Mouse (Mus musculus) liver, adult 2 months (tissue): ENCODE results near the gene Sgsm3. TPM values are rescaled to one million over a fixed set of nuclear protein-coding genes. Genes with fewer than 3 reads are reported as not detected.

Experiments used
- DNase-seq: peaks from one replicate; pipeline ENCODE4 v3.0.0-alpha.2; 2011; ENCODE audit warnings: low read depth, low spot score; ENCODE audit errors: extremely low read depth
- H3K27ac ChIP-seq: fragments of 200-500 bp; replicated peaks from 2 replicates; pipeline ENCODE4 v1.5.1; 2012; ENCODE audit warnings: low read depth, mild to moderate bottlenecking, control low read depth, inconsistent platforms, low read length; ENCODE audit not compliant: insufficient read depth
- H3K27me3 ChIP-seq: fragments of 200-500 bp; 2 replicates; pipeline ENCODE4 v1.6.1; 2012; ENCODE audit warnings: mild to moderate bottlenecking, moderate library complexity, low read length, inconsistent platforms; ENCODE audit not compliant: control insufficient read depth, insufficient read depth
- H3K36me3 ChIP-seq: fragments of 200-500 bp; 2 replicates; pipeline ENCODE4 v1.6.1; 2012; ENCODE audit warnings: low read length, inconsistent platforms; ENCODE audit not compliant: control insufficient read depth, insufficient read depth
- H3K4me1 ChIP-seq: fragments of 200-500 bp; 2 replicates; pipeline ENCODE4 v1.6.1; 2011; ENCODE audit warnings: low read length; ENCODE audit not compliant: control insufficient read depth, insufficient read depth
- H3K4me3 ChIP-seq: fragments of 200-500 bp; 2 replicates; pipeline ENCODE4 v1.5.1; 2011; ENCODE audit warnings: low read depth, mild to moderate bottlenecking, control low read depth, low read length, moderate library complexity; ENCODE audit not compliant: insufficient read depth
- H3K79me2 ChIP-seq: fragments of 200-500 bp; 2 replicates; pipeline ENCODE4 v1.6.1; 2012; ENCODE audit warnings: inconsistent platforms, mild to moderate bottlenecking, low read length, moderate library complexity; ENCODE audit not compliant: control insufficient read depth, insufficient read depth
- H3K9ac ChIP-seq: fragments of 200-500 bp; 2 replicates; pipeline ENCODE4 v1.6.1; 2012; ENCODE audit warnings: low read depth, mild to moderate bottlenecking, control low read depth, inconsistent platforms, low read length
- CTCF ChIP-seq: fragments of 200-500 bp; IDR thresholded peaks from 2 replicates; pipeline ENCODE4 v1.5.1; 2011; ENCODE audit warnings: low read depth, low read length, control low read depth
- POLR2A ChIP-seq: fragments of 200-500 bp; IDR thresholded peaks from 2 replicates; pipeline ENCODE4 v1.6.1; 2011; ENCODE audit warnings: low read length, control low read depth; ENCODE audit not compliant: insufficient read depth; ENCODE audit errors: extremely low read depth
- WGBS: fragments of 180-500 bp; shearing (Covaris S2); methylation state at CpG from one replicate; pipeline ENCODE4 v1.1.7; 2018; 5-methylcytosine and 5-hydroxymethylcytosine counted together
- polyA plus RNA-seq: library from polyadenylated mRNA; depleted of rRNA; stranded (reverse); fragments of >200 nt; gene quantifications from 2 replicates; pipeline ENCODE4 v1.2.3, GENCODE M21; 2012
- total RNA-seq: library from RNA; depleted of rRNA; stranded (reverse); fragments of >200 nt; gene quantifications from 2 replicates; pipeline ENCODE4 v1.2.3, GENCODE M21; 2014

The Sgsm3 gene
- total and polyA plus RNA-seq, 2 experiments = 5.2 to 13.0 TPM

DNA sequence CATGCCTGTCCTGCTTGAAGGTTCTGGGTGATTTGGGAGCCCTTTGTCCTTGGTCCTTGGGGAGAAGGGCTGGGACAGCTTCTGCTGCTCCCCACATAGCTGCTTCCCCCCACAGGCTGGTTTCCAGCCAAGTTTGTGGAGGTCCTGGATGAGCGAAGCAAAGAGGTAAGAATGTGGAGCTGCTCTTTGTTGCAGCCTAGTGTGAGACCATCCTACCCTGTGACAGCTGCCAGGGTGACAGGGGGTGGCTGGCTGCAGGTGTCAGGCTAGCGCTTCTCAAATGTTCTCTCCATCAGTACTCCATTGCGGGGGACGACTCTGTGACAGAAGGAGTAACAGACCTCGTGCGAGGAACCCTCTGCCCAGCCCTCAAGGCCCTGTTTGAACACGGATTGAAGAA lies 32.5 kb downstream of the Sgsm3 start:
- no peak for DNase-seq
- Histone ChIP-seq H3K27me3 (no peaks in the 10 kb centered on the region), H3K36me3 (no peaks in the 10 kb centered on the region), H3K27ac (no peak overlapping the region), H3K4me3 (no peak overlapping the region), H3K79me2 (no peaks in the 10 kb centered on the region), H3K4me1 (no peaks in the 10 kb centered on the region), H3K9ac (no peak overlapping the region)
- TF ChIP-seq CTCF (no peak), POLR2A (no peak)
- WGBS = 91% methylated on average over 7 of the region's 7 CpGs

DNA sequence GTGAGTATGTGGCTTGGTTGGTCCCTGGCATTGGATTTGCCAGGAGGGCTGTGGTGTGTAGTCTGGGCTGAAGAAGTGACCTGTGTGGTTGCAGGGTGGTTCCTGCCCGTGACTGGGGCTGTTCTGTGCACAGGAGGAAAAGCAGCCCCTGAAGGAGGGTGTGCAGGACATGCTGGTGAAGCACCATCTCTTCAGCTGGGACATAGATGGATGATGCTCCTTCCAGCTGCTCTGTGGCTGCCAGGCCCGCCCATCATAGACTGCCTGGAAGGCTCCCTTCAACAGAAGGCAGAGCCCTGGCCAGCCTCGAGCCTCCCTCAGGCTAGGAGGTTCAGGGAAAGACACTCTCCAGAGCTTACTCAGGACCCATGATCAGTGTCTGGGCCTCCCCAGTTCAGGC lies 34.0 kb downstream of the Sgsm3 start:
- WGBS = 80% methylated on average over 3 of the region's 3 CpGs
- no peak for DNase-seq
- no peaks in the 10 kb centered on the region for H3K36me3 ChIP-seq
- H3K27me3 ChIP-seq = no peaks in the 10 kb centered on the region
- no peak overlapping the region for H3K9ac ChIP-seq
- no peak for TF ChIP-seq CTCF
- no peak for TF ChIP-seq POLR2A
- H3K4me1 ChIP-seq = no peaks in the 10 kb centered on the region
- no peak overlapping the region for H3K4me3 ChIP-seq
- no peaks in the 10 kb centered on the region for H3K79me2 ChIP-seq
- H3K27ac ChIP-seq = no peak overlapping the region

DNA sequence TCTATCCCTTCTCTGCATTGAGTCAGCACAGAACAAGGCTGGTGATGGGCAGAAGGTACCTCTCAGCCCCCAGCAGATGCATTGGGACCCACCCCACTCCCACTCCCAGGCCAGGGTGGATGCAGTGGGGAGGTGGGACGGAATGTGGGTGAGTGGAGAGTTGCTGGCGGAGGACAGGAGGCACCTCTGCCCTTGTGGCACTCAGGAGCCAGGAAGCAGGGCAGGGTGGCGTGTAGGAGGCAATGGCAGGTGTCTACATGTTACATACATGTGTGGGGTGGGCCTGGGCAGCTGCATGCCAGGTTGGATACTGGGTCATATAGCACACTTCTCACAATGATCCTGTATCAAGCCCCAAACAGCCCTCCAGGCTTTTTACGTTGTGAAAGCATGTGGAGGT lies 34.8 kb downstream of the Sgsm3 start:
- TF ChIP-seq CTCF = no peak
- WGBS = 94% methylated on average over 4 of the region's 4 CpGs
- no peaks in the 10 kb centered on the region for H3K36me3 ChIP-seq

DNA sequence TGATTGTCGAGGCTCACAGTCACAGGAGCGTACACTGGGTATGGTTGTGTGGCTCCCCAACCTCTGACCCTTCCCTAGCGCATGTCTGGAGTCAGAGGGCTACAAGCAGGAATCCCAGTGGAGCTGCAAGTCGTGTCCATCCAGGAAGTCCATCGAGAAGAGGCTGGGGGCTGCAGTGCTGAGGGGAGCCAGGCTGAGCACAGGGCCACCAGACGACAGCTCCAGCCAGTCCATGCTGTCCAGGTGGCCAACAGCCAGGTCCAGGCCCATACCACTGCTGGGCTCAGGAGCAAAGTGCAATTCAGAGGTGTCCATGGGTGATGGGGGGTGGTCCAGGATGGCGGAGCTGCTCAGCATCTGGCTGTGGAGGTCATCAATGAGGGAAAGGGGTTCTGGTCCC lies 35.6 kb downstream of the Sgsm3 start:
- Histone ChIP-seq H3K27me3 (no peaks in the 10 kb centered on the region), H3K27ac (no peak overlapping the region), H3K9ac (no peak overlapping the region), H3K4me3 (no peak overlapping the region), H3K79me2 (no peaks in the 10 kb centered on the region), H3K4me1 (no peaks in the 10 kb centered on the region), H3K36me3 (no peaks in the 10 kb centered on the region)
- TF ChIP-seq POLR2A = no peak
- no peak for TF ChIP-seq CTCF
- 87% methylated on average over 7 of the region's 7 CpGs for WGBS
- DNase-seq = no peak

More for the DNA sequence above, 34.8 kb downstream of the Sgsm3 start:
- H3K4me1 ChIP-seq = no peaks in the 10 kb centered on the region
- no peak for DNase-seq
- H3K9ac ChIP-seq = no peak overlapping the region
- H3K4me3 ChIP-seq = no peak overlapping the region
- H3K27ac ChIP-seq = no peak overlapping the region
- H3K27me3 ChIP-seq = no peaks in the 10 kb centered on the region
- H3K79me2 ChIP-seq = no peaks in the 10 kb centered on the region

DNA sequence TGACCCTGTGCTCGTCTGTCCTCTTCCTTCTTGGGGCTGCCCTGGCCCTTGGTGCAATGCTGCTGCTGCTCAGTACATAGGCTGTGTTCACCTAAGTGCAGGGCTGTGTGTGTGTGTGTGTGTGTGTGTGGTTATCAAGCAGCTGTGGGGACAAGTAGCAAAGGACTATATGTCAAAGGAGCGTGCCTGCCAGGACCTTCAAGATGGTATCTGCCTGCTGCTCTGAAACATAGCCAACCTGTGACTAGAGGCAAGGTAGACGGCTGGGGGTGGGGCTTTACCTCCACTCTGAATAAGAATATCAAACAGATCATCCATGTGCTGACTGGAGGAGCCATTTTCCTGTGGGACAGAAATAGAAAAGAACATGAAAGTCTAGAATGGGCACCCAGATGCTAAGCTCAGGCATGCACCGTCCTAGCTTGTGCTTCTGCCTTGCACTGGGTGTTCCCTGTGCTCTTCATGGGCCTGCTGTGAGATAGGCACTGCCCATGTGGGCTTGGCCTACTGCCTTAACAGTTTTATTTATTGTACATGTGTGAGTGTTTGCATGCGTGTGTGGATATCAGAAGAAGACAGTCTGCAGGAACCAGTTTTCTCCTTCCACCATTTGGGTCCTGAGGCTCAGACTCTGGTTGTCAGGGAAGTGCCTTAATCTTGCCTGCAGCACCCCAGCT lies 37.6 kb downstream of the Sgsm3 start:
- no peak for DNase-seq
- Histone ChIP-seq H3K27me3 (no peaks in the 10 kb centered on the region), H3K36me3 (no peaks in the 10 kb centered on the region; the same call in 1 of the 2 replicates), H3K27ac (no peak overlapping the region), H3K9ac (no peak overlapping the region), H3K79me2 (no peaks in the 10 kb centered on the region), H3K4me1 (no peaks in the 10 kb centered on the region), H3K4me3 (no peak overlapping the region)
- 86% methylated on average over 5 of the region's 5 CpGs for WGBS
- TF ChIP-seq CTCF (no peak), POLR2A (no peak)

DNA sequence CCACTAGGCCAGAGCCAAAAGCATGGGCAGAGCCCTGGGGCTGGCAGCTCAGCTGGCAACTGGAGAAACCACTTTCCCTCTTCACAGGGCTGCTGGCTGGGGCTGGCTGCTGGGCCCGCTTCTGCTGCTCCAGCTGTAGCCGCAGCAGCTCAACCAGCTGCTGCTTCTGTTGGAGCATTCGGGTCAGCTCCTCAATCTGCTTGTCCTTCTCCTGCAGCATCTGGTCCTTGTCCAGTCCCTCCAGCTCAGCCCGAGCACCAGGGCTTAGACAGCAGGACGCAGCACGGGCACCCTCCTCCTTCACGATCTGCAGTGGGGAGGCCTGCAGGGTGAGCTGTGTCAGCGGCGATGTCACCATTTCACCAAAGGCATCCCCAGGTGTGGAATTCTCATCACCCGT lies 38.9 kb downstream of the Sgsm3 start:
- H3K36me3 ChIP-seq = no peaks in the 10 kb centered on the region; the same call in 1 of the 2 replicates
- 93% methylated on average over 10 of the region's 10 CpGs for WGBS
- H3K79me2 ChIP-seq = no peaks in the 10 kb centered on the region
- no peak for DNase-seq
- H3K4me3 ChIP-seq = no peak overlapping the region
- H3K4me1 ChIP-seq = no peaks in the 10 kb centered on the region
- H3K27ac ChIP-seq = no peak overlapping the region
- no peak overlapping the region for H3K9ac ChIP-seq
- H3K27me3 ChIP-seq = no peaks in the 10 kb centered on the region
- TF ChIP-seq POLR2A (no peak), CTCF (no peak)
